Mouse (Mus musculus): ENCODE measurements at regions not wholly inside any gene's neighbourhood (a gene's known extent, or its start where the extent isn't known, plus 50 kb on each side); places are given as distances from the start of the nearest gene placed in this dataset.

GRCm38 (mm10) chr8:118144546-118144945, 139.0 kb upstream of the Cdh13 start:
- Histone ChIP-seq H3K4me1 (ENCODE audit: control insufficient read depth in 1 of 2, insufficient read depth in 2 of 2) (no peaks in the 10 kb centered on the region), H3K4me3 (replicated peaks in 1 of 3; ENCODE audit: low read depth in 2 of 3, low read length in 2 of 3, poor library complexity in 1 of 3) (no peak overlapping the region), H3K9ac (ENCODE audit: insufficient read depth, low read depth) (no peak overlapping the region), H3K27me3 (replicated peaks) (no peaks in the 10 kb centered on the region), H3K27ac (ENCODE audit: insufficient read depth, low read depth) (no peak overlapping the region), H3K36me3 (replicated peaks in 1 of 2; ENCODE audit: control insufficient read depth in 1 of 2, insufficient read depth in 1 of 2, low read length in 1 of 2) (no peaks in the 10 kb centered on the region), H3K79me2 (replicated peaks; ENCODE audit: control insufficient read depth, extremely low read depth, insufficient read depth, poor library complexity, severe bottlenecking) (no peaks in the 10 kb centered on the region), H3K9me3 (replicated peaks; ENCODE audit: low read length) (peaks cover 86% of the 10 kb centered on the region), H3K4me2 (ENCODE audit: insufficient read depth, low read depth, poor library complexity, severe bottlenecking) (no peak overlapping the region)
- TF ChIP-seq PAX5 (IDR thresholded peaks at IDR 0.05; ENCODE audit: low read length) (no peak), EP300 (IDR thresholded peaks at IDR 0.05; ENCODE audit: low read length) (no peak), POLR2AphosphoS2 (IDR thresholded peaks at IDR 0.05; ENCODE audit: low read depth, low read length) (no peak), GABPA (IDR thresholded peaks at IDR 0.05; ENCODE audit: insufficient replicate concordance, low read depth, low read length) (no peak), MEF2A (IDR thresholded peaks at IDR 0.05; ENCODE audit: borderline replicate concordance, low read depth, low read length) (no peak), RCOR1 (conservative IDR thresholded peaks at IDR 0.05; ENCODE audit: low read depth, low read length) (no peak), UBTF (IDR thresholded peaks at IDR 0.05; ENCODE audit: low read depth, low read length) (no peak), IRF4 (IDR thresholded peaks at IDR 0.05; ENCODE audit: low read depth, low read length) (no peak), MAZ (IDR thresholded peaks at IDR 0.05; ENCODE audit: low read depth, low read length) (no peak), MAX (IDR thresholded peaks at IDR 0.05; ENCODE audit: low read length) (no peak), TBP (conservative IDR thresholded peaks at IDR 0.05; ENCODE audit: low read depth, low read length) (no peak), MYC (IDR thresholded peaks at IDR 0.05; ENCODE audit: low read depth, low read length) (no peak), JUND (conservative IDR thresholded peaks at IDR 0.05; ENCODE audit: low read depth, low read length) (no peak), CTCF (conservative IDR thresholded peaks at IDR 0.05 in 1 of 2, IDR thresholded peaks at IDR 0.05 in 1 of 2; ENCODE audit: low read depth in 2 of 2, low read length in 2 of 2) (no peak), SMC3 (IDR thresholded peaks at IDR 0.05; ENCODE audit: low read depth, low read length) (no peak), HCFC1 (IDR thresholded peaks at IDR 0.05; ENCODE audit: low read depth, low read length) (no peak)
- no peak for DNase-seq (ENCODE audit: extremely low read depth)
- in situ Hi-C loops (cut with MboI; ENCODE audit: low pct_ligation_motif_present, low pct_unique_long_range_greater_than_20kb, low sequenced_read_pairs) (no loop called here), dilution Hi-C loops (cut with MboI; ENCODE audit: extremely low pct_ligation_motif_present, extremely low pct_unique_long_range_greater_than_20kb, low sequenced_read_pairs) (no loop called here)

GRCm38 (mm10) chr8:118142311-118142710, 141.2 kb upstream of the Cdh13 start:
- DNase-seq (ENCODE audit: extremely low read depth): no peak
- no peak overlapping the region for H3K9ac ChIP-seq (ENCODE audit: insufficient read depth, low read depth)
- H3K27ac ChIP-seq (ENCODE audit: insufficient read depth, low read depth): no peak overlapping the region
- H3K4me1 ChIP-seq (ENCODE audit: control insufficient read depth in 1 of 2, insufficient read depth in 2 of 2): no peaks in the 10 kb centered on the region
- H3K4me3 ChIP-seq (replicated peaks in 1 of 3; ENCODE audit: low read depth in 2 of 3, low read length in 2 of 3, poor library complexity in 1 of 3): no peak overlapping the region
- no peaks in the 10 kb centered on the region for H3K36me3 ChIP-seq (replicated peaks in 1 of 2; ENCODE audit: control insufficient read depth in 1 of 2, insufficient read depth in 1 of 2, low read length in 1 of 2)
- TF ChIP-seq TBP (conservative IDR thresholded peaks at IDR 0.05; ENCODE audit: low read depth, low read length): no peak
- TF ChIP-seq ZKSCAN1 (IDR thresholded peaks at IDR 0.05; ENCODE audit: borderline replicate concordance, low read depth, low read length): no peak
- TF ChIP-seq JUND (conservative IDR thresholded peaks at IDR 0.05; ENCODE audit: low read depth, low read length): no peak
- no peak for TF ChIP-seq MAFK (IDR thresholded peaks at IDR 0.05; ENCODE audit: insufficient replicate concordance, low read length)
- TF ChIP-seq SMC3 (IDR thresholded peaks at IDR 0.05; ENCODE audit: low read depth, low read length): no peak
- no peak for TF ChIP-seq ETS1 (conservative IDR thresholded peaks at IDR 0.05; ENCODE audit: low read depth, low read length)
- TF ChIP-seq ZNF384 (IDR thresholded peaks at IDR 0.05; ENCODE audit: low read depth, low read length): no peak
- no peak for TF ChIP-seq CHD2 (IDR thresholded peaks at IDR 0.05; ENCODE audit: low read length)
- TF ChIP-seq BHLHE40 (IDR thresholded peaks at IDR 0.05; ENCODE audit: low read depth, low read length): no peak
- TF ChIP-seq UBTF (IDR thresholded peaks at IDR 0.05; ENCODE audit: low read depth, low read length): no peak
- in situ Hi-C loops (cut with MboI; ENCODE audit: low pct_ligation_motif_present, low pct_unique_long_range_greater_than_20kb, low sequenced_read_pairs): no loop called here
- H3K9me3 ChIP-seq (replicated peaks; ENCODE audit: low read length): peaks cover 87% of the 10 kb centered on the region
- no peaks in the 10 kb centered on the region for H3K27me3 ChIP-seq (replicated peaks)
- no peak overlapping the region for H3K4me2 ChIP-seq (ENCODE audit: insufficient read depth, low read depth, poor library complexity, severe bottlenecking)
- no peaks in the 10 kb centered on the region for H3K79me2 ChIP-seq (replicated peaks; ENCODE audit: control insufficient read depth, extremely low read depth, insufficient read depth, poor library complexity, severe bottlenecking)
- dilution Hi-C loops (cut with MboI; ENCODE audit: extremely low pct_ligation_motif_present, extremely low pct_unique_long_range_greater_than_20kb, low sequenced_read_pairs): no loop called here
